8 mouse cellular contexts compared by ENCODE assay signal in the genomic region with DNA sequence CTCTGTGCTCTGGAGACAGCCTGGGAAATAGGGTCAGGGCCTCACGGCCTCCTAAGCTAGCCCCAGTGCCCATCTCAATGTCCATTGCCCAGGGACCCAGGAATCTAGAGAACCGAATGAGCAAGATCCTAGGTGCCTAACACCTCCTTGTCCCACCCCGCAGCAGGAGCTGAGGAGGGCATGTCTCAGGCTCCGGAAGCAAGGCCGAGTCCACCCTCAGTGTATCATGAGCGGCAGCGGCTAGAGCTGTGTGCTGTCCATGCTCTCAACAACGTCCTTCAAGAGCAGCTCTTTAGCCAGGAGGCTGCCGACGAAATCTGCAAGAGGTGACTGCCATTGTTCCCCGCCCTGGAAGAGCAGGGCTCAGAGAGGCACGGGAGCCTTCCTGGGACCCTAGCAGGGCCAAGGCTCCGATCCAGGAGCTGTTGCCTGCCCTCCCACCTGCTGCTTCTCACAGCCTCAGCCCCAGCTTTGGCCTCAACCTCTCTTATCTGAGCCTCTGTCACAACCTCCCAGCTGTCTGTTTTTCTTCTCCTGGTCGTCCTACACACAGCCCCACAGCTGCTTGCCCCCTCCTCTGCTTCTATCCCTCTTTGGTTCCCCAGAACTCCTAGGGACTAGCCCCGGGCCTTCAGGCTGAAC. TPM values are rescaled to one million over a fixed set of nuclear protein-coding genes. Genes with fewer than 3 reads are reported as not detected.
DNase-seq lines count a peak whose midpoint lies in the region; ATAC-seq and TF ChIP-seq lines count a peak whose summit lies in the region.

No protein-coding gene starts in this region.

- H3K9me3 ChIP-seq in intestine, embryonic 15.5 days: no peaks in the 10 kb centered on the region
- no peaks in the 10 kb centered on the region for H3K9me3 ChIP-seq in neural tube, embryonic 12.5 days

- peak overlapping the region; percentile 77 for H3K4me2 ChIP-seq in intestine, embryonic 15.5 days (replicated peaks)
- peak overlapping the region; percentile 58 for H3K4me2 ChIP-seq in neural tube, embryonic 12.5 days (replicated peaks)

- peaks cover 6% of the 10 kb centered on the region for H3K4me1 ChIP-seq in testis, adult 2 months (ENCODE audit: control insufficient read depth, insufficient read depth, low read length)
- H3K4me1 ChIP-seq in intestine, embryonic 15.5 days (replicated peaks): peaks cover 25% of the 10 kb centered on the region
- H3K4me1 ChIP-seq in neural tube, embryonic 12.5 days: peaks cover 39% of the 10 kb centered on the region

- H3K4me3 ChIP-seq in gastrocnemius, adult 2 months: peak overlapping the region; percentile 90
- H3K4me3 ChIP-seq in testis, adult 2 months (ENCODE audit: control insufficient read depth, low read depth, low read length): peak overlapping the region; percentile 93
- H3K4me3 ChIP-seq in intestine, embryonic 15.5 days (replicated peaks): peak overlapping the region; percentile 67
- H3K4me3 ChIP-seq in neural tube, embryonic 12.5 days: peak overlapping the region; percentile 60

- H3K27ac ChIP-seq in gastrocnemius, adult 2 months: peak overlapping the region; percentile 91
- H3K27ac ChIP-seq in testis, adult 2 months (ENCODE audit: control insufficient read depth, insufficient read depth, low read depth, low read length): peak overlapping the region; percentile 82; the same call in 1 of the 2 replicates
- no peak overlapping the region for H3K27ac ChIP-seq in intestine, embryonic 15.5 days
- peak overlapping the region; percentile 38; the same call in 1 of the 2 replicates for H3K27ac ChIP-seq in neural tube, embryonic 12.5 days

- no peaks in the 10 kb centered on the region for H3K36me3 ChIP-seq in testis, adult 2 months (ENCODE audit: control insufficient read depth, insufficient read depth, low read length)
- no peaks in the 10 kb centered on the region for H3K36me3 ChIP-seq in intestine, embryonic 15.5 days
- H3K36me3 ChIP-seq in neural tube, embryonic 12.5 days: no peaks in the 10 kb centered on the region

- no peaks in the 10 kb centered on the region for H3K27me3 ChIP-seq in testis, adult 2 months (ENCODE audit: control insufficient read depth, insufficient read depth, low read length)
- peaks cover 9% of the 10 kb centered on the region for H3K27me3 ChIP-seq in intestine, embryonic 15.5 days (replicated peaks)
- H3K27me3 ChIP-seq in neural tube, embryonic 12.5 days (replicated peaks): peaks cover 3% of the 10 kb centered on the region; the same call in 1 of the 2 replicates

- no peak for DNase-seq in gastrocnemius, adult 2 months
- DNase-seq in gastrocnemius, postnatal 36 days: no peak
- no peak for DNase-seq in testis, postnatal 14 days (ENCODE audit: low spot score)
- no peak for DNase-seq in gastrocnemius, postnatal 4 days (ENCODE audit: low spot score in 2 of 2)
- DNase-seq in urinary bladder, postnatal 36 days (ENCODE audit: low spot score in 2 of 2): no peak

- no peak for TF ChIP-seq CTCF in gastrocnemius, adult 2 months (IDR thresholded peaks at IDR 0.05)
- no peak for TF ChIP-seq CTCF in testis, adult 2 months (IDR thresholded peaks at IDR 0.05; ENCODE audit: control insufficient read depth, insufficient read depth, insufficient replicate concordance, low read depth, low read length)

- peak overlapping the region; percentile 71 for H3K9ac ChIP-seq in intestine, embryonic 15.5 days
- peak overlapping the region; percentile 58 for H3K9ac ChIP-seq in neural tube, embryonic 12.5 days

- ATAC-seq in intestine, embryonic 15.5 days: no peak
- ATAC-seq in neural tube, embryonic 12.5 days (ENCODE audit: low FRiP score, low read depth): no peak

- WGBS in intestine, embryonic 15.5 days: 64% methylated on average over 15 of the region's 15 CpGs
- WGBS in neural tube, embryonic 12.5 days: 68% methylated on average over 15 of the region's 15 CpGs

- TF ChIP-seq POLR2A in testis, adult 2 months (IDR thresholded peaks at IDR 0.05; ENCODE audit: control insufficient read depth, low read depth, low read length): no peak; the same call in 1 of the 2 replicates

- intact Hi-C loops in gastrocnemius, adult 2 months (cut with DNase I): loop anchor here (5.0 kb wide), 1 partner anchor 91 kb away; no protein-coding TSS in a partner anchor
- intact Hi-C loops in gastrocnemius, postnatal 36 days (cut with DNase I): no loop called here

RNA-seq across cellular contexts. Expression of a gene that starts 1.0 kb away (rescaled TPM):
- 10 to 100 TPM; 51.0 to 57.0 TPM for total RNA-seq in gastrocnemius, adult 2 months (2021)
- 10 to 100 TPM; 48.7 to 49.2 TPM for total RNA-seq in gastrocnemius, postnatal 36 days (2021)
- polyA plus RNA-seq in testis, adult 2 months (2012; rRNA removed): 118 and 120 TPM in 2 replicates
- polyA plus RNA-seq in intestine, embryonic 15.5 days (2015; fragmentation: Nextera tagmentation; extraction: Ambion mirVana): 76.0 and 87.3 TPM in 2 replicates
- 61.5 and 61.7 TPM in 2 replicates for polyA plus RNA-seq in neural tube, embryonic 12.5 days (2016; fragmentation: Nextera tagmentation; extraction: Ambion mirVana)
- total RNA-seq in gastrocnemius, postnatal 4 days (2021): 10 to 100 TPM; 67.2 to 77.6 TPM

RNA-seq across cellular contexts. Expression of a gene that starts 3.6 kb away (rescaled TPM):
- total RNA-seq in gastrocnemius, adult 2 months (2021): not detected
- not detected for total RNA-seq in gastrocnemius, postnatal 36 days (2021)
- polyA plus RNA-seq in testis, adult 2 months (2012; rRNA removed): 1.00 and 1.2 TPM in 2 replicates
- 0.70 and 1.2 TPM in 2 replicates for polyA plus RNA-seq in intestine, embryonic 15.5 days (2015; fragmentation: Nextera tagmentation; extraction: Ambion mirVana)
- 1.3 and 3.8 TPM in 2 replicates for polyA plus RNA-seq in neural tube, embryonic 12.5 days (2016; fragmentation: Nextera tagmentation; extraction: Ambion mirVana)
- total RNA-seq in gastrocnemius, postnatal 4 days (2021): not detected

RNA-seq across cellular contexts. Expression of a gene that starts 27.6 kb away (rescaled TPM):
- 10 to 100 TPM; 43.6 to 52.2 TPM for total RNA-seq in gastrocnemius, adult 2 months (2021)
- 10 to 100 TPM; 42.4 to 43.5 TPM for total RNA-seq in gastrocnemius, postnatal 36 days (2021)
- 122 and 127 TPM in 2 replicates for polyA plus RNA-seq in testis, adult 2 months (2012; rRNA removed)
- polyA plus RNA-seq in intestine, embryonic 15.5 days (2015; fragmentation: Nextera tagmentation; extraction: Ambion mirVana): 97.0 and 102 TPM in 2 replicates
- polyA plus RNA-seq in neural tube, embryonic 12.5 days (2016; fragmentation: Nextera tagmentation; extraction: Ambion mirVana): 135 and 136 TPM in 2 replicates
- 10 to 100 TPM; 60.1 to 65.3 TPM for total RNA-seq in gastrocnemius, postnatal 4 days (2021)

RNA-seq across cellular contexts. Expression of a gene that starts 27.6 kb away (rescaled TPM):
- total RNA-seq in gastrocnemius, adult 2 months (2021): 1 to 10 TPM; 2.4 to 5.5 TPM
- total RNA-seq in gastrocnemius, postnatal 36 days (2021): 1 to 10 TPM; 3.9 to 4.4 TPM
- 1,517 and 1,849 TPM in 2 replicates for polyA plus RNA-seq in testis, adult 2 months (2012; rRNA removed)
- 6.5 and 9.2 TPM in 2 replicates for polyA plus RNA-seq in intestine, embryonic 15.5 days (2015; fragmentation: Nextera tagmentation; extraction: Ambion mirVana)
- polyA plus RNA-seq in neural tube, embryonic 12.5 days (2016; fragmentation: Nextera tagmentation; extraction: Ambion mirVana): 26.3 and 28.1 TPM in 2 replicates
- total RNA-seq in gastrocnemius, postnatal 4 days (2021): 1 to 10 TPM; 6.2 to 6.8 TPM

RNA-seq across cellular contexts. Expression of a gene that starts 39.9 kb away (rescaled TPM):
- total RNA-seq in gastrocnemius, adult 2 months (2021): not detected
- total RNA-seq in gastrocnemius, postnatal 36 days (2021): under 1 TPM in 1 of 2 experiments, not detected in 1; 0.20 TPM
- 0.46 and 0.55 TPM in 2 replicates for polyA plus RNA-seq in testis, adult 2 months (2012; rRNA removed)
- polyA plus RNA-seq in intestine, embryonic 15.5 days (2015; fragmentation: Nextera tagmentation; extraction: Ambion mirVana): 0.82 and 0.86 TPM in 2 replicates
- 10.4 and 12.6 TPM in 2 replicates for polyA plus RNA-seq in neural tube, embryonic 12.5 days (2016; fragmentation: Nextera tagmentation; extraction: Ambion mirVana)
- total RNA-seq in gastrocnemius, postnatal 4 days (2021): 1 to 10 TPM; 4.0 to 4.2 TPM
